Mouse (Mus musculus) midbrain, postnatal 0 days (tissue): ENCODE measurements around the gene St8sia2. TPM values are rescaled to one million over a fixed set of nuclear protein-coding genes. Genes with fewer than 3 reads are reported as not detected.
"Not testable (repeated sequence)": the region's sequence is repeated elsewhere in the genome, so short reads cannot be mapped to it uniquely, and the experiment has no call there.

Experiments
- ATAC-seq: fragments of 200-750 bp; cut with Nextera tagmentation; 2 replicates; pipeline ENCODE4 v1.8.0; 2017; ENCODE audit warnings: moderate number of reproducible peaks, mild to moderate bottlenecking, moderate TSS enrichment, moderate library complexity; ENCODE audit not compliant: low FRiP score
- DNase-seq: peaks from one replicate; pipeline ENCODE4 v3.0.0-alpha.2; 2015; ENCODE audit warnings: low spot score
- H3K27ac ChIP-seq: fragments of 300-500 bp; sonication (generic); 2 replicates; pipeline ENCODE4 v1.5.1; 2014; ENCODE audit warnings: low read depth, mild to moderate bottlenecking, low read length, mixed read lengths
- H3K27me3 ChIP-seq: fragments of 300-500 bp; sonication (generic); 2 replicates; pipeline ENCODE4 v1.6.1; 2014; ENCODE audit warnings: low read length, control low read depth, mixed read lengths; ENCODE audit not compliant: insufficient read depth
- H3K36me3 ChIP-seq: fragments of 300-500 bp; sonication (generic); 2 replicates; pipeline ENCODE4 v1.6.1; 2014; ENCODE audit warnings: low read length, control low read depth, mixed read lengths; ENCODE audit not compliant: insufficient read depth
- H3K4me1 ChIP-seq: fragments of 300-500 bp; sonication (generic); 2 replicates; pipeline ENCODE4 v1.6.1; 2014; ENCODE audit warnings: mild to moderate bottlenecking, control low read depth, antibody characterized with exemption, low read length, mixed read lengths; ENCODE audit not compliant: insufficient read depth
- H3K4me2 ChIP-seq: fragments of 300-500 bp; sonication (generic); 2 replicates; pipeline ENCODE4 v1.6.1; 2014; ENCODE audit warnings: low read depth, mild to moderate bottlenecking, low read length, mixed read lengths; ENCODE audit not compliant: poor library complexity, severe bottlenecking
- H3K4me3 ChIP-seq: fragments of 300-500 bp; sonication (generic); 2 replicates; pipeline ENCODE4 v1.5.1; 2014; ENCODE audit warnings: low read depth, mild to moderate bottlenecking, low read length, moderate library complexity
- H3K9ac ChIP-seq: fragments of 300-500 bp; sonication (generic); replicated peaks from 2 replicates; pipeline ENCODE4 v1.6.1; 2014; ENCODE audit warnings: mild to moderate bottlenecking, low read length, moderate library complexity, mixed read lengths; ENCODE audit not compliant: poor library complexity, severe bottlenecking
- H3K9me3 ChIP-seq: fragments of 300-500 bp; sonication (generic); 2 replicates; pipeline ENCODE4 v1.6.1; 2016; ENCODE audit warnings: low read length, control low read depth
- CTCF ChIP-seq: IDR thresholded peaks from 2 replicates; pipeline ENCODE4 v1.5.1; 2016; ENCODE audit warnings: antibody characterized with exemption, mild to moderate bottlenecking
- WGBS: fragments of 180-500 bp; shearing (Covaris S2); extraction: QIAGEN DNeasy Blood & Tissue Kit; methylation state at CpG from one replicate; pipeline ENCODE4 v1.1.7; 2014; 5-methylcytosine and 5-hydroxymethylcytosine counted together
- polyA plus RNA-seq: library from polyadenylated mRNA; unstranded; fragments of >200 nt; fragmentation: Nextera tagmentation; extraction: Ambion mirVana; gene quantifications from 2 replicates; pipeline ENCODE4 v1.2.1, GENCODE M21; 2015
- total RNA-seq: library from RNA; depleted of rRNA; stranded (reverse); fragments of >200 nt; gene quantifications from 2 replicates; pipeline ENCODE4 v1.2.3, GENCODE M21; 2014

The St8sia2 gene
- total and polyA plus RNA-seq, 2 experiments from 2014 or later: 75.1 to 88.1 TPM

GRCm38 (mm10) chr7:74006364-74006763 is 7.1 kb downstream of the St8sia2 start:
- 0% methylated on average over 1 of the region's 1 CpGs for WGBS
- H3K4me3 ChIP-seq: no peak overlapping the region
- no peak overlapping the region for H3K9ac ChIP-seq

DNA sequence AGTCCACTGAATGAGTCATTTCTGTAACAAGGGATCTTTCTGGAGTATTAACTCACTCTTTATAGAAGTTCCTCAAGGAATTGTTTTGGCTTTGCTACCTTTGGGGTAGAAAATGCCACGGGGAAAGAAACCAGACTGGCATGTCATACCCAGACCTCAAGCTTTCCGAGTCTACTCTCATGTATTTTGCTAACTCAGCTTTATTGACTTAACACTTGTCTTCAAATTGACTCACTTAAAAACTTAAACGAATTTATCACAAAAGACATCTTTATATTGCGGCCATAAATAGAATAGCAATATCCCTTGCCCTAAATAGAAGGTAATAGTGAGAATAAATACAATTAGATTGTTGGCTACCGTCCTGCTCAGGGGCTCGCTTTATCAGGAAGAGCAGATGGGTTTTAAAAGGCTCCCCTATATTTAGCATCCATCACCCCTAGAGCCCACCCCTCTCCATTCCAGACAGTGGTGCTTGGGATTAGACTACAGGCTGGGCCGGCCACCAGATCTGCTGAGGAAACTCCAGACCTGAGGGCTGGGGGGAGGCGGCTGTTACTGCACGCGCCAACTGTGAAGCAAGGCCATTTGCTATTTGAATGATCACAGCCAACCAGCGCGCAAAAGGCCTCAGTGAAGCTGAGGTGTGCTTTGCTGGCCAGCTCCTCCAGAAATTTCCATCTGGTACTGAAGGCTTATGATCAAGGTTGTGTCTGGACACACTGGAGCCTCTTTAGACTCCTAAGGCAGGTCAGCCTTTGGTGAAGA is 12.6 kb downstream of the St8sia2 start:
- H3K9ac ChIP-seq: no peak overlapping the region
- 88% methylated on average over 12 of the region's 12 CpGs for WGBS
- no peak for TF ChIP-seq CTCF
- no peaks in the 10 kb centered on the region for H3K27me3 ChIP-seq
- ATAC-seq: no peak
- DNase-seq: no peak
- H3K4me2 ChIP-seq: no peak overlapping the region
- no peaks in the 10 kb centered on the region for H3K9me3 ChIP-seq
- H3K36me3 ChIP-seq: no peaks in the 10 kb centered on the region
- no peak overlapping the region for H3K4me3 ChIP-seq
- H3K4me1 ChIP-seq: no peaks in the 10 kb centered on the region; the same call in 1 of the 2 replicates
- no peak overlapping the region for H3K27ac ChIP-seq

More at GRCm38 (mm10) chr7:74006364-74006763, 7.1 kb downstream of the St8sia2 start:
- DNase-seq (no peak), ATAC-seq (no peak)
- H3K27ac ChIP-seq: no peak overlapping the region
- H3K27me3 ChIP-seq: no peaks in the 10 kb centered on the region
- TF ChIP-seq CTCF: no peak
- no peaks in the 10 kb centered on the region for H3K9me3 ChIP-seq
- peaks cover 17% of the 10 kb centered on the region for H3K4me1 ChIP-seq
- no peak overlapping the region for H3K4me2 ChIP-seq
- H3K36me3 ChIP-seq: no peaks in the 10 kb centered on the region

DNA sequence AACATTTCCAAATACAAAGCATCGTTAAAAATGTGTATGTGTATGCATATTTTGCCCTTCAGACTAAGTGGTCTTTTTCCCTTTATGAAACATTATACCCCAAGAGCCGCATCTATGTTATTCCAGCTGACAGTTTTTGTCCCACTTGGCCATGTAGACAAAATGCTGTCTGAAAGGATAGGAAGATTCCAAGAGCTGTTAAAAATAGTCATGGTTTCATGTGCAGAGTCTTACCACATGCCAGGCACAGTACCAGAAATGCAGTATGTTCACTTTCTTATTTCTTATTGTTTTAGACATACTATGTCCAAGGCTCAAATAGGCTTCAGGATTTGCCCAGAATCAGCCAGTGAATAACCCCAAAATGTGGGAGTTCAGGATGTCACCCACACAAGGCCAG is 24.1 kb downstream of the St8sia2 start:
- no peak for TF ChIP-seq CTCF
- no peak overlapping the region for H3K27ac ChIP-seq
- no peaks in the 10 kb centered on the region for H3K36me3 ChIP-seq
- H3K4me1 ChIP-seq: no peaks in the 10 kb centered on the region
- DNase-seq: no peak
- no peaks in the 10 kb centered on the region for H3K9me3 ChIP-seq
- no peaks in the 10 kb centered on the region for H3K27me3 ChIP-seq
- H3K9ac ChIP-seq: no peak overlapping the region
- ATAC-seq: no peak
- WGBS: 88% methylated on average over 2 of the region's 2 CpGs
- H3K4me3 ChIP-seq: no peak overlapping the region
- no peak overlapping the region for H3K4me2 ChIP-seq

DNA sequence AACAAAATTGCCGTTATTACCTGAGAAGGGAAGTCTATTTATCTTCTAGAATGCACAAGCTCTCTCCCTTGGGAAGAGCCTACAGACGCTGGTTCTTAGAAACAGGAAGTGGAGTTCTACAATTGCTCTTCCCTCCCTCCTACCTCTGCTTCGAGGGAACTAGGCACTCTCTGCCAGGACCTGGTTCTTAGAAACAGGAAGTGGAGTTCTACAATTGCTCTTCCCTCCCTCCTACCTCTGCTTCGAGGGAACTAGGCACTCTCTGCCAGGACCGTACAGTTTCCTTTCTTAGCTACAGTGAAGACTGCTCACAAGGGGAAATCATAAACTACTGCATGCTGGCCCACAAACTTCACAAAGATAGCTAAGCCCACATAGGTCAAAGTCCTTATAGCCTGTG is 41.3 kb downstream of the St8sia2 start:
- H3K9me3 ChIP-seq, H3K4me2 ChIP-seq, H3K9ac ChIP-seq, ATAC-seq, H3K27me3 ChIP-seq, H3K4me1 ChIP-seq, H3K27ac ChIP-seq, H3K4me3 ChIP-seq, DNase-seq: not testable (repeated sequence)
- WGBS: 75% methylated on average over 5 of the region's 5 CpGs
- peaks cover 25% of the 10 kb centered on the region for H3K36me3 ChIP-seq

- no peaks in the 10 kb centered on the region for H3K27me3 ChIP-seq
- no peak for TF ChIP-seq CTCF
- H3K4me2 ChIP-seq: no peak overlapping the region
- DNase-seq (no peak), ATAC-seq (no peak)
- H3K36me3 ChIP-seq: peaks cover 49% of the 10 kb centered on the region
- WGBS: 91% methylated on average over 3 of the region's 3 CpGs
- H3K27ac ChIP-seq: no peak overlapping the region
- H3K4me1 ChIP-seq: no peaks in the 10 kb centered on the region
- no peak overlapping the region for H3K9ac ChIP-seq
- no peaks in the 10 kb centered on the region for H3K9me3 ChIP-seq
- no peak overlapping the region for H3K4me3 ChIP-seq
Observed at GRCm38 (mm10) chr7:73965164-73965563, 48.3 kb downstream of the St8sia2 start.

DNA sequence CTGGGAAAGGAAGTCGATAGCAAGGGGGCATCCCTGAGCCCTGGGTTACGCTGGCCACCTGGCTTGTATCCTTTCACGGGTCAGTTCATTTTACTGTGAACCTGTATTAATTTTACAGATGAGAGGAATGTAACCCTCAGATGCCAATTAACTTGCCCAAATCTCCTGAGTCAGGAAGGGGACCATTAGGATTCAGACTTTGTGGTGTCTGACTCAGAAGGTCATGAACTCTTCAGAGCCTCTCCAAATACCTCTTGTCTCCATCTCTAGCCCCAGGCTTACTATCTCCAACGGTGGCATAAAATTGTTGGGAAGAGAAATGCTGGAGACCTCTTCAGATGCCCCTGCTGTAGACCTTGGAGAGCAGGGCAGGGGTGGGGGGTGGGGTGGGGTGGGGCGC is 51.1 kb downstream of the St8sia2 start:
- Histone ChIP-seq H3K4me2 (no peak overlapping the region), H3K27me3 (no peaks in the 10 kb centered on the region), H3K4me3 (no peak overlapping the region), H3K9me3 (no peaks in the 10 kb centered on the region), H3K9ac (no peak overlapping the region), H3K4me1 (no peaks in the 10 kb centered on the region), H3K27ac (no peak overlapping the region), H3K36me3 (peaks cover 52% of the 10 kb centered on the region)
- no peak for DNase-seq
- WGBS: 91% methylated on average over 5 of the region's 5 CpGs
- no peak for ATAC-seq
- no peak for TF ChIP-seq CTCF
